Mouse (Mus musculus): ENCODE results near the gene Trp53.
A peak's percentile ranks its signal among the peaks of the same experiment; 100 is the strongest.
"Not testable (repeated sequence)": the region's sequence is repeated elsewhere in the genome, so short reads cannot be mapped to it uniquely, and the experiment has no call there.

Trp53 gene

GRCm38 (mm10) chr11:69580091-69580514 is at the start of gene Trp53, which contains the start of gene Wrap53:
Gene Trp53 (plus strand): TSS chr11:69580359.
Gene Wrap53 (minus strand): TSS chr11:69580255.
- DNase-seq (ENCODE audit: low spot score), result peak; percentile 90

GRCm38 (mm10) chr11:69530755-69531154 is 49.4 kb upstream of the Trp53 start:
- DNase-seq (ENCODE audit: low spot score), result not testable (repeated sequence)

GRCm38 (mm10) chr11:69532480-69533150 is 47.5 kb upstream of the Trp53 start:
- no peak for DNase-seq (ENCODE audit: low spot score)

- no peak for DNase-seq (ENCODE audit: low spot score)
These were observed 45.2 kb upstream of the Trp53 start for GRCm38 (mm10) chr11:69534990-69535389.

GRCm38 (mm10) chr11:69540700-69541099 is 39.5 kb upstream of the Trp53 start:
- DNase-seq (ENCODE audit: low spot score), result no peak

GRCm38 (mm10) chr11:69541741-69542140 is 38.4 kb upstream of the Trp53 start:
- DNase-seq (ENCODE audit: low spot score), result not testable (repeated sequence)

GRCm38 (mm10) chr11:69543598-69543997 is 36.6 kb upstream of the Trp53 start:
- DNase-seq (ENCODE audit: low spot score), result no peak

GRCm38 (mm10) chr11:69545957-69546356 is 34.2 kb upstream of the Trp53 start:
- DNase-seq (ENCODE audit: low spot score), result no peak

GRCm38 (mm10) chr11:69546423-69547053 is 33.6 kb upstream of the Trp53 start:
- peak; percentile 74 for DNase-seq (ENCODE audit: low spot score)

GRCm38 (mm10) chr11:69547071-69547470 is 33.1 kb upstream of the Trp53 start:
- no peak for DNase-seq (ENCODE audit: low spot score)

- no peak for DNase-seq (ENCODE audit: low spot score)
These were observed 31.0 kb upstream of the Trp53 start, which contains the start of gene Dnah2 for GRCm38 (mm10) chr11:69549060-69549656. Gene Dnah2 (minus strand): TSS chr11:69549110.

- DNase-seq (ENCODE audit: low spot score), result no peak
These were observed 28.8 kb upstream of the Trp53 start for GRCm38 (mm10) chr11:69551310-69551709.

GRCm38 (mm10) chr11:69552622-69553340 is 27.4 kb upstream of the Trp53 start:
- no peak for DNase-seq (ENCODE audit: low spot score)

GRCm38 (mm10) chr11:69553341-69553721 is 26.8 kb upstream of the Trp53 start:
- DNase-seq (ENCODE audit: low spot score), result no peak

GRCm38 (mm10) chr11:69554539-69555140 is 25.5 kb upstream of the Trp53 start:
- no peak for DNase-seq (ENCODE audit: low spot score)

- DNase-seq (ENCODE audit: low spot score), result no peak
These were observed 22.7 kb upstream of the Trp53 start for GRCm38 (mm10) chr11:69557381-69557958.

GRCm38 (mm10) chr11:69558756-69559155 is 21.4 kb upstream of the Trp53 start:
- DNase-seq (ENCODE audit: low spot score), result no peak

GRCm38 (mm10) chr11:69559183-69559582 is 21.0 kb upstream of the Trp53 start:
- DNase-seq (ENCODE audit: low spot score), result no peak

GRCm38 (mm10) chr11:69559851-69560765 is 20.1 kb upstream of the Trp53 start, which contains the start of gene Efnb3:
Gene Efnb3 (minus strand): TSS chr11:69560205.
- DNase-seq (ENCODE audit: low spot score), result no peak

Data from ovary, adult 18-20 months (tissue).